Mouse (Mus musculus) embryonic stem cell, embryonic (primary cell): ENCODE results near the gene Tmtc4.

Experiments
- CTCF ChIA-PET, 4 experiments: fragments of 300-600 bp in 2 of 4; fragments of 350-600 bp in 2 of 4; sonication (Branson Sonifier 250); formaldehyde crosslinking; loops; one replicate each; lab custom pipeline; 2022; ENCODE audit warnings: inconsistent platforms in 2 of 4; lab: Charles Lee
- POLR2A ChIA-PET, 4 experiments: fragments of 300-600 bp in 2 of 4; fragments of 350-600 bp in 2 of 4; sonication (Branson Sonifier 250); formaldehyde crosslinking; loops; one replicate each; lab custom pipeline; 2022; ENCODE audit warnings: antibody characterized with exemption in 4 of 4, inconsistent platforms in 1 of 4; lab: Charles Lee

Tmtc4 gene

DNA sequence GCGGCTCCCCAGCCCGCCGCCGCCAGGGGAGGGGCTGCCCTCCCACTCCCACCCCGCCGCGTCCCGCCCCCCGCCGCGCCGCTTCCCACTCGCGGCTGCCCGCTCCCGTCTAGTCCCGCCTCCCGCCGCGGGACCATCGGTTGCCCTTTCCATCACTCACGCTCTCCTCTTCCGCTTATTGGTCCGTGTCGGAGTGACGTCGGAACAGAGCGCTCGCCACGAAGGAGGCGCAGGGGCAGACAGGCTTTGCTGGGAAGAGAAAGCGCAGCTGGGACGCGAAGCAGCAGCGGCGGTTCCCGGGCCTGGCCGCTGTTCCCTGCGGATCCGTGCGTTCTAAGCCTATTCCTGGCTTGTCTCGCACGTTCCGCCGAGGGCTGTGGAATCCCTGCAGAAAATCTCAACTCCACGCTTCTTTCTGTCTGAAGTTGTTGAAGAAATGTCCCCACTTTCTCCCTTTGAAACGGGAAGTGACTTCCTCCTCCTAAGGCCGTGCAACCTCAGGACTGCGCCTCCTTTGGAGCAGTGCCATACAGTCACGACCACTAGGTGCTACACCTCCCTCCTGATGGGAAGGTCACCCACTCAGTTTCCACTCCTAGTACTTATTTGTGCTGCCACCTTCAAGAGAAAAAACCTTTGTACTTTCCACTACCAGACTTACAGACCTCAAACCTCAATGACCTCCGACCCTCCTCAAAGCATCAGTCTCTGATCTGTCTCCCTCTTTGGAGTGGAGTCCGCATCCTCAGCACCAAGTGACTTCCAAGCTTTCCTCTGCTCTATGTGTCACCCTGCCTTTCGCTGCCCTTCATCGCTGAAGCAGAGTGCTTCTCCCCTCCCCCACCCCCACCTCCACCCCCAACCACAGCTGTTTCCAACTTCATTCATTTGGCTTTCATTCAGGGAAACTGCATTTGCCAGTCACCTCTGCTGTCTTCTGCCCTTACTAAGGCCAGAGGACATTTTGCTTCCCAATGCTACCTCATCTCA, at the start of gene Tmtc4:
Gene Tmtc4, minus strand, starts transcription at position 810 of the 990 bp plus-strand sequence.
- ChIA-PET POLR2A (interaction anchor here (0.6 to 3.2 kb wide), 27 partner anchors 9 to 1185 kb away, joined by 3 to 25 read pairs (median 4); partner anchors contain the start of gene Ggact (in 3 of the 4)), CTCF (interaction anchor here in 1 of 4 experiments (0.6 to 1.5 kb wide), 2 partner anchors 10 to 91 kb away, joined by 3 to 5 read pairs; no protein-coding TSS in a partner anchor)

DNA sequence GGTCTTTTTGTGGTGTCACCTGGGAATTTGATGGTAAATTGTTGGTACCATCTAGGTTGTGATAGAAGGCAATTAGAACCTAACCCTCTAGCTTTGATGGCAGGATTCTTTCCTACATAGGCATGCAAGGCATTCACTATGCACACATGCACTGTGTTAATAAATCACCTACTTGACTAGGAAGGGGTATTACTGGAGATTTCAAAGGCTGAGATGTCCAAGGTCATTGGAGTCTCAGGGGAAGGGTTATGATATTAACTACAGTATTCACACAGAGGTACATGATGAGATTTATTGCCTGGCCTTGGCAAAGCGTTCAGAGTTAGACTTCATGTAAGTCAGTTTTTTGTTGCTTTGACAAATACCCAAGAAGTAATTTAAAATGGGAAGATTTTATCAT, 48.6 kb upstream of the Tmtc4 start:
- CTCF ChIA-PET, result no interaction called here
- POLR2A ChIA-PET, result no interaction called here

DNA sequence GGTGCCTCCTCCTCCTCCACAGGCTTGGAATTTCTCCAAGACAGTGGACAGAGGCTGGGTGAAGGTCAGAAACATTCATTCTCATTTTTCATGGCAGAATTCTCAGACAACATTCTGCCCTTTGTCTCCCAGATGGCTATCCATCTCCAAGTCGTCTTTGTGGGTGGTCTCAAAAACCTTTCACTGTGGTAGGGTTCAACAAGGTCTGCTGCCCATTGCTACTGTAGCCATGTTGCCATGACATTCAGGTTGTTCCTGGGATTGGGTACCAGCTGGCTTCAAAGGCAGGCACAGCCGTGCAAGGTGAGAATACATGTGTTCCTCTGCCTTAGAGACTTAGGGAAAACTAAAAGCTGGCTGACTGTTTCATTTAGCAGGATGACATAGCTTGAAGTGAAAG, 44.0 kb upstream of the Tmtc4 start:
- ChIA-PET POLR2A (no interaction called here), CTCF (no interaction called here)

DNA sequence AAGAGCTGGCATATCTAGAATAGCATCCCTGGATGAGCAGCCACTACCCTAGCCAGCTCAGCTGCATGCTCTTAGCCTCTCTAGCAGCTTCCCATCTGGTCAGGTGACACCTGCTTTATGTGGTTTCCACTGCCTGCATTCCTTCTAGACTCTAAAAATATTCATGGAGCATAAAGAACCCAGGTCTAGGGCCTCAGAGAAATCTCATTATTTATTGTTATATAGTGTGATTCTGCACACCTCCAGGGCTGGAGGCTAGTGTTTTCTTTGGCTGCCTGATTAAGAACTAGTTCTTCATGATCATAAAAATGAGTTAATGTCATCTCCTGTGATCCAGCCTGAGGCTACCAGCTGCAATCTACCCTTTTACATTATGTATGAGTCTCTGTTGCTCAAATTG, 39.1 kb upstream of the Tmtc4 start:
- ChIA-PET POLR2A (no interaction called here), CTCF (no interaction called here)

DNA sequence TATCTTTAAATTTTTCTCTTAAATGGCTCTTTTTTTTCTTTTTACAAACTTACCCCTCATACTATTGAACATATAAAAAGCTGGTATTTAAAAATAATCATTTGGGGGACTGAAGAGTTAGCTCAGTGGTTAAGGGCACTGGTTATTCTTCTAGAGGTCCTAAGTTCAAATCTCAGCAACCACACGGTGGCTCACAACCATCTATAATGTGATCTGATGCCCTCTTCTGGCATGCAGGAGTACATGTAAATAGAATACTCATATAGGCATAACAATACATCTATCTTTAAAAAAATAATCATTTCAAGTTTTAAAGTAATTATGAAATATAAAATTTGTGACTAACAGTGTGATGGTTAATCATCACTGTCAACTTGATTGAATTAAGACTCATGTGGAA, 32.5 kb upstream of the Tmtc4 start:
- ChIA-PET CTCF (no interaction called here), POLR2A (interaction anchor here in 1 of 4 experiments (0.6 kb wide), 1 partner anchor 1113 kb away, joined by 3 read pairs; no protein-coding TSS in a partner anchor)

DNA sequence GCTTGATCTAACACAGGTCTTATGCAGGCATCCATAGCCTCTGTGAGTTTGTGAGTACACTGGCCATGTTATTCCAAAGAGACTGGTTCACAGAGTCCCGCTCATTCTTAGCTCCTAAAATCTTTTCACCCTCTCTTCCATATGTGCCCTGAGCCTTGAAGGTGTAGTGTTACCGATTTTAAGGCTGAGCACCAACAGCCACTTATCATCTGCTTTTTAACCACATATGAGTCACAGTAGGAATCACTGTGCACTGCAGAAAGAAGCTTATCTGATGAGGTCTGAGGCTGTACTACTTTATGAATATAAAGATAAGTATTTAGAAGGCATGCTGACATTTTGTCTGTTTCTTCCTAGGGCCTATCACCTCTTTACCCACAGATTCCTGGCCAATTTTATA, 31.9 kb upstream of the Tmtc4 start:
- POLR2A ChIA-PET, result interaction anchor here in 1 of 4 experiments (0.6 kb wide), 1 partner anchor 1114 kb away, joined by 3 read pairs; no protein-coding TSS in a partner anchor
- CTCF ChIA-PET, result no interaction called here

DNA sequence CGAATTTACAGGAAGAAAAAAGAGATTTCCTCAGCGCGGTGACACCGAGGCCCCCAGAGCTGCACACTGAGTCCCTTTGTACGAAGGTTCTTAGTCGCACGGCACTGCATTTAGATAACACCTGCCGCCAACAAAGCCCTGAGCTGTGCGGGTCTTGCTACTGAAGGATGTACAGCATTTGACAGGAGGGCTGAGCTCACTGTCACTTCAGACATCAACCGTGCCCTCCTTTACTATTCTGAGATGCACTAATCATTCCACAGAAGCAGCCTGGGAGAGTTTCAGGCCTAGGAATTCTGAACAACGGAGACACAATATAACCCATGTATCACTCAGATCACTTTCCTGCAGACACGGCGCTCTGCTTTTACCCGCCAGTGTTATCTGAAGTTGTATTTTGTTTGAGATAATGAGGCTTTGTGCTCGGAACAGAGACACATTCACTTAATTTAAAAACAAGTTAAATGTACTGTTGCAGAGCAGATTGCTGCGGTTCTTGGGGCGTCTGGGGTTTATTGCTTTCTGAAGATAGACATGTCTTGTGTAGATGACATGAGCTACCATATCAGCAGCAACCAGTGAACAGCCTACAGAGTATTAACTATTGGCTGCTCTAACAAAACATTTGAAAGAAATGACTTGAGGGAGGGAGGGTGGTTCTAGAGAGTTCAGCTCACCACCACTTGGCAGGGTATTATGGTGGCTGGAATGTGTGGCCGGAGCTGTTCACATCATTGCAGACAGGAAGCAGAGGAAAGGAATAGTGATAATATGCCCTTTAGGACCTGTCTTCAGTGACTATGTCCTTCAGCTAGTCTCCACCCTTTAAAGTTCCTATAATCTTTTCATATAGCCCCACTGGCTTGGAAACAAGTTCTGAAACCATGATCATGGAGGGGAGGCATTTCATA, 25.5 kb upstream of the Tmtc4 start:
- ChIA-PET CTCF (no interaction called here), POLR2A (interaction anchor here in 1 of 4 experiments (0.6 kb wide), 1 partner anchor 25 kb away, joined by 5 read pairs; no protein-coding TSS in a partner anchor)

DNA sequence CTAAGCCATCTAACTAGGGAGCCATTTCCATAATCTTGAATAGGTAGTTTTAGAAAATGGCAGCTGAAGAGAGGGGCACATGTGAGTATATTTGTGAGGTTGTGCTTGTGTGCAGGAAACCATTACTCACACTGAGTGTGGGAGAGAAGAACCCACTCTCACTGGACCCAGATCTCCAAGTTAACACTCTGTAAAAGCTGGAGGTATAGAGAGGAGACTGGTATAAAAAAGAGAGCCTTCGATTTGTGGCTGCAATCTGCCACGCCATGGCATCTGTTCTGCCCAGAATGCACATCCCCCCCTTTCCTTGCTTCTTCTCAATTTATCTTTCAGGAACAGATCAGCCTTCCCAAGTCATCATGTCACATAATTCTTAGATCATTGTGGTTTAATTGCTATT, 24.8 kb upstream of the Tmtc4 start:
- POLR2A ChIA-PET, result interaction anchor here in 1 of 4 experiments (0.6 kb wide), 1 partner anchor 24 kb away, joined by 5 read pairs; no protein-coding TSS in a partner anchor
- CTCF ChIA-PET, result no interaction called here

DNA sequence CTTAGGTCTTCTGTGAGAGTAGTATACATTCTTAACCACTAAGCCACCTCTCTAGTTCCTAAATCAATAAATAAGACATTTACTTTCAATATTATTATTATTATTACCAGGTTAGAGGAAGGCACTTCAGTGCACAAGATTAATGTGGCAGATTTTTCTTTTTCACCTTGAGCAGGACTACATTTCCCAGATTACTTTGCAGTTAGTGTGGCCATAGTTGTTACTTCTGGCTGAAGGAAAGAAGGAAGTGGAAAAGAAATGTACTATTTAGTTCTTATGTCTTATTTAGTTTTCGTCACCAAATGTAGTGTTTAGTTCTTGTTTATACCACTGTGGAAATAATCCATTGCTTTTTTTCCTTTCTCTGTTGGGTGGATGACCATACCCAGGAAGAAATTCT, 19.9 kb upstream of the Tmtc4 start:
- ChIA-PET POLR2A (interaction anchor here in 1 of 4 experiments (1.5 kb wide), 1 partner anchor 21 kb away, joined by 3 read pairs; no protein-coding TSS in a partner anchor), CTCF (no interaction called here)

DNA sequence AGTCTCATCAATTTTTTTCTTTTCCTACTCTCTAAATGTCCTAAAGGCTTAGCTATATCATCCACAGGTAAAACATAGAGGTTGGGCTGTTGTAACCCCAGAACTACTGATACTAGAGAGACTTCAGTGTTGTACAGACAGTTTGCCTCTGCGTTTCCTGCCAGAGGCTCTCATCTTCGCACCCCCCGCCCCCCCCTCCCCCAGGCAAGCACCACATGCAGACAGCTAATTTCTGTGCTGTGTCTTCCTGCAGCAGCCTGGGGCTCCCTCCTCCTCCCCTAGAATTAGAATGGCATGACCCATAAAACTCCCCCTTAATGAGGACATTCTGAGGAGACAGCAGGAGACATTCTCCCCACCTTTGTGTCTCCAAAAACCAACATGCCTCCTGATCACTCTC, 17.6 kb upstream of the Tmtc4 start:
- POLR2A ChIA-PET, result interaction anchor here in 1 of 4 experiments (1.4 kb wide), 1 partner anchor 11 kb away, joined by 3 read pairs; no protein-coding TSS in a partner anchor
- CTCF ChIA-PET, result no interaction called here

DNA sequence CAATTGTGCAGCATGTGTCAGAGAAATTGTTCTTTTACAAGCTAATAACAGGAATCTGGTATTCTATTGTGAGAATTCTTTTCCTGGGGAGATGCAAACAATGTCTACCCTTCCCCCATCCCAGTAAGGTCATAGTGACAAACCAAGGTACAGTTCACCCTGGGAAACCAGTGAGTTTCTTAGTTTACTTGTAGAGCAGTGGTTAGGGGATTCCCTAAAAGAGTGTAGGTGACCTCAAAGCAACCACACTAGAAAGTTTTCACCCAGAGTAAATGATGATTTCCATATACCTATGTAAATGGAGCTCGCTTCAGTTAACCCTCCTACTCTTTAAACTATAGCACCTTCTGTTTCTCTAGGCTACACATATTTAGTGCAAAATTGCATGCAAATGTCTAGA, 13.6 kb upstream of the Tmtc4 start:
- ChIA-PET CTCF (interaction anchor here in 1 of 4 experiments (0.6 to 0.8 kb wide), 2 partner anchors 9 to 17 kb away, joined by 3 read pairs; no protein-coding TSS in a partner anchor), POLR2A (interaction anchor here in 1 of 4 experiments (0.8 to 1.6 kb wide), 2 partner anchors 14 to 85 kb away, joined by 4 read pairs; no protein-coding TSS in a partner anchor)

DNA sequence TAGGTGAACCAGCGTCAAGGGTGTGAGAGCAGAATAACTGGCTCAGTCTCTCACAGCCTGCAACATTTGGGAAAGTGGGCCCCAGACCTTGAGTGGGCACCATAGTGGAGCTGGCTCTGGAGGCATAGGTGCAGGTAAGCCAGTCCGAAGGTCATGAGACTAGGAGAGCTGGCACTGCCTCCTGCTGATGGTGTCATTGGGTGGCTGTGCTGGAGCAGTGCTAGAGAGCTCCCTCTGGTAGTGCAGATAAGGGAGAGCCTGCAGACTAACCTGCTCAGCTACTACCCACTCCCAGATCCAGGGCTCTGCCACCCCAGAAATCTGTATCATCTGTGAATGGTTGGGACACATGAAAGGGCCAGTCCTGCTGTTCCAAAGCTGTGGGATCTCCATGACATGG, 10.1 kb upstream of the Tmtc4 start:
- CTCF ChIA-PET, result interaction anchor here in 1 of 4 experiments (1.5 kb wide), 1 partner anchor 11 kb away, joined by 5 read pairs; no protein-coding TSS in a partner anchor
- POLR2A ChIA-PET, result interaction anchor here in 3 of 4 experiments (0.6 to 3.0 kb wide), 3 partner anchors 11 to 26 kb away, joined by 3 to 25 read pairs (median 14); partner anchors contain the start of gene Tmtc4 (in 2 of the 3)

DNA sequence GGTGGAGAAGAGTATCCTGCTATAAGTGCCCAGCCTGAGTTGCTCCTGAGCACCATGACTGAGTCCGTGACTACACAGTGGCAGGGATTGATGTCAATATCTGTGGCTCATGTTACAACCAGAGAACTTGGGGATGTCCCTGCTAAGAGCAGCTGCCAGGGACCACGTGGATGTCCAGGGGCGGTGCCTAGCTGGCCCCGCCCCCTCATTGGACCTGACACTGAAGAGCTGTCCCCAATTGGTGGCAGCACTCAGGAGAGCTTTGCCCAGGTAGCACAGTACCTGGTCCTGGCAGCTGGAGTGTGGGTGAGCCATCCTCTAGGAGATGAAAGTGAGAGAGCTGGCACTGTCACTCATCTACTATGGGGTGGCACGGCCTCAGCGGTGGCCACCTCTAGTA, 9.1 kb upstream of the Tmtc4 start:
- ChIA-PET CTCF (interaction anchor here in 1 of 4 experiments (1.5 kb wide), 1 partner anchor 10 kb away, joined by 5 read pairs; no protein-coding TSS in a partner anchor), POLR2A (interaction anchor here (0.5 to 3.0 kb wide), 6 partner anchors 10 to 821 kb away, joined by 3 to 25 read pairs (median 4); partner anchors contain the start of gene Tmtc4 (in 3 of the 4))

DNA sequence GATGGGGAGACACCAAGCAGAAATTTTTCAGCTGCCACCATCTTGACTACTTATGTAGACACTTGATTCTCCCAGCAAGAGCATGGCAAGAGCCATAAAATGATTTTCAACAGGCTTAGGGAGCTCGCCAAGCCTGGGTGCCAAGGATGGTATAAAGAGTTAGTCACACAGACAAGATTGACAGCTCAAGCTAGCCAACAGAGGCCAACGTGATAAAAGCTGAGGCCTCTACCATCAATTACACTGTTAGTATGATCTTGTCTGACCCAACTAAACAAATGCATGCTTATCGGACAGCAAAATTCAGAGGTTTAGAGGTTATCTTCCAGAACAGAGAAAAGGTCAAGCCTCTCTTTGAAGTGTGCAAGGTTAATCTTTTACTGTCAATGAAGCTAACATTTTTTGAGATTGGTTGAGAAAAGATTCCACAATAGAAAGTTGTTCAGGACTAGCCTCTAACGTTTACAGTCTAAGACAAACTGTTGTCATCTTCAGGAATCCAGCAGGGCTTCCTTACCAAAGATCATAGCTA, 6.8 kb upstream of the Tmtc4 start:
- CTCF ChIA-PET, result no interaction called here
- POLR2A ChIA-PET, result interaction anchor here in 2 of 4 experiments (0.6 to 1.5 kb wide), 3 partner anchors 10 to 78 kb away, joined by 3 read pairs; no protein-coding TSS in a partner anchor

DNA sequence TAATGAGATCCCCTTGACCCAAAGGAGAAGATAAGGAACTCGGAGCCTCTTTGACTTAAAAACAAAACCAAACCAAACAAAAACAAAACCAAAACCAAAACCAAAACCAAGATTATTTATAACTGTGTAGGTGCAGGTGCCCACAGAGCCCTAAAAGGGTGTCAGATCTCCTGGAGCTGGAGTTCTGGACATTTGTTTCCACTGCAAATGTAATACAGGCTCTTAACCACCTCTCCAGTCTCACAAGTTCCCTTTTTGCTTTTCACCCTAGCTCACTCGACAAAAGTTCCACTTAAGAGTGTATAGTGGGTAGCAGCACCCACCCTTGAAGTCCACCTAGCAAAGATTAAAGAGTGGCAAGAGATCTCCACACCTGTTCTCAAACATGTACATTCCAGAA, 2.6 kb upstream of the Tmtc4 start:
- CTCF ChIA-PET, result no interaction called here

DNA sequence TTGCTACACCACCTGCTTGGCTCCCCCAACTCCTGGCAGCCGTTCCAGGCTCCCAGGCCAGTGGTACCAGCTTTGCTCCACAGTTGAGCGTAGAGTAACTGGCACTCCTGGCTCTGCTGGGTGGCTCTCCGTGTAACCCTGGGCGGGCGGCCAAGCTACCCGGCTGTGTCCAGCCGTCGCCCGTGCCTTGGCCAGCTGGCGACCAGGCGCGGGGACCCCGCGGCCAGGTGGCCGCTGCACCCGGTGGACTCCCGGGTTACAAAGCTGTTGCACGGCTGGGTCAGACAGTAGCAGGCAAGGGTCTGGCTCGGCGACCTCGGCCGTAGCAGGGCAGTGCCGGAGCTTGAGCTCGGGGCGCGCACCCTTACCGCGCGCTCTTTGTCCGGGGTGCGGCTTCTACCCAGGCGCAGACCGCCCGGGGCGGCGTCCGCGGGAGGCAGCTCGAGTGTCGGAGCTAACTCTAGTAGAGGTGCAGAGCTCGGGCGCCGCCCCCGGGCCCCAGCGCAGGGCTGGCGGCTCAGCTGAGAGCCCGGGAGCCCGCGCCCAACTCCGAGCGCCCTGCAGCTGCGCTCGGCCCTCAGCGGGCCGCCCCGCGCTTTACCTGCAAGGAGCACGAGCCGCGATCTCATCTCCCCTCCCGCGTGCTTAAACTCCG, 1.1 kb downstream of the Tmtc4 start:
- CTCF ChIA-PET, result interaction anchor here in 2 of 4 experiments (0.6 to 1.5 kb wide), 2 partner anchors 11 to 16 kb away, joined by 4 to 5 read pairs; no protein-coding TSS in a partner anchor
- POLR2A ChIA-PET, result interaction anchor here in 3 of 4 experiments (0.5 to 3.2 kb wide), 27 partner anchors 8 to 1400 kb away, joined by 3 to 25 read pairs (median 3); partner anchors contain the start of gene Ggact (in 3 of the 3)

More for the DNA sequence above, 2.6 kb upstream of the Tmtc4 start:
- POLR2A ChIA-PET, result no interaction called here
